Mouse (Mus musculus): ENCODE measurements around the gene 4930544D05Rik.
"Not testable (repeated sequence)": the region's sequence is repeated elsewhere in the genome, so short reads cannot be mapped to it uniquely, and the experiment has no call there.

4930544D05Rik gene

GRCm38 (mm10) chr11:70615516-70616093, at the start of gene 4930544D05Rik:
4930544D05Rik (plus strand) TSS chr11:70615848.
- DNase-seq, result no peak

GRCm38 (mm10) chr11:70566586-70566985, 49.1 kb upstream of the 4930544D05Rik start:
- DNase-seq, result no peak

GRCm38 (mm10) chr11:70570614-70571013, 45.0 kb upstream of the 4930544D05Rik start:
- DNase-seq, result not testable (repeated sequence)

- no peak for DNase-seq
These were observed 44.0 kb upstream of the 4930544D05Rik start for GRCm38 (mm10) chr11:70571641-70572040.

- DNase-seq, result no peak
These were observed 43.2 kb upstream of the 4930544D05Rik start for GRCm38 (mm10) chr11:70572348-70572902.

- no peak for DNase-seq
These were observed 41.8 kb upstream of the 4930544D05Rik start for GRCm38 (mm10) chr11:70573872-70574271.

- no peak for DNase-seq
These were observed 38.4 kb upstream of the 4930544D05Rik start for GRCm38 (mm10) chr11:70577201-70577600.

- DNase-seq, result no peak
These were observed 36.7 kb upstream of the 4930544D05Rik start for GRCm38 (mm10) chr11:70578962-70579361.

GRCm38 (mm10) chr11:70579710-70580357, 35.8 kb upstream of the 4930544D05Rik start:
- DNase-seq, result no peak

GRCm38 (mm10) chr11:70580358-70580720, 35.3 kb upstream of the 4930544D05Rik start:
- no peak for DNase-seq

GRCm38 (mm10) chr11:70580921-70581320, 34.7 kb upstream of the 4930544D05Rik start:
- no peak for DNase-seq

- DNase-seq, result no peak
These were observed 33.5 kb upstream of the 4930544D05Rik start for GRCm38 (mm10) chr11:70582196-70582595.

GRCm38 (mm10) chr11:70583022-70583714, 32.5 kb upstream of the 4930544D05Rik start:
- no peak for DNase-seq

- DNase-seq, result no peak
These were observed 31.9 kb upstream of the 4930544D05Rik start for GRCm38 (mm10) chr11:70583775-70584174.

GRCm38 (mm10) chr11:70585457-70585856, 30.2 kb upstream of the 4930544D05Rik start:
- no peak for DNase-seq

- no peak for DNase-seq
These were observed 29.4 kb upstream of the 4930544D05Rik start for GRCm38 (mm10) chr11:70586261-70586660.

- no peak for DNase-seq
These were observed 28.7 kb upstream of the 4930544D05Rik start for GRCm38 (mm10) chr11:70586954-70587353.

- DNase-seq, result no peak
These were observed 23.9 kb upstream of the 4930544D05Rik start for GRCm38 (mm10) chr11:70591733-70592132.

- DNase-seq, result no peak
These were observed 21.2 kb upstream of the 4930544D05Rik start for GRCm38 (mm10) chr11:70594253-70594989.

- DNase-seq, result no peak
These were observed 20.0 kb upstream of the 4930544D05Rik start for GRCm38 (mm10) chr11:70595638-70596037.

- DNase-seq, result no peak
These were observed 19.6 kb upstream of the 4930544D05Rik start for GRCm38 (mm10) chr11:70596094-70596493.

- DNase-seq, result no peak
These were observed 18.3 kb upstream of the 4930544D05Rik start for GRCm38 (mm10) chr11:70597301-70597700.

- no peak for DNase-seq
These were observed 17.1 kb upstream of the 4930544D05Rik start for GRCm38 (mm10) chr11:70598451-70598953.

All from layer of hippocampus, adult 9-11 months (tissue).